Mouse (Mus musculus) bone marrow, adult 2 months (tissue): ENCODE data around the gene D330020A13Rik. TPM values are rescaled to one million over a fixed set of nuclear protein-coding genes. Genes with fewer than 3 reads are reported as not detected.

Experiments used
- H3K27ac ChIP-seq: fragments of 200-500 bp; 2 replicates; pipeline ENCODE4 v1.5.1; 2012; ENCODE audit warnings: low read depth, mild to moderate bottlenecking, control low read depth, inconsistent platforms, low read length; ENCODE audit not compliant: control insufficient read depth, poor library complexity, insufficient read depth
- H3K4me1 ChIP-seq: fragments of 200-500 bp; 2 replicates; pipeline ENCODE4 v1.6.1; 2011; ENCODE audit warnings: low read length; ENCODE audit not compliant: control insufficient read depth, insufficient read depth
- H3K4me3 ChIP-seq: fragments of 200-500 bp; replicated peaks from 2 replicates; pipeline ENCODE3; 2011; ENCODE audit warnings: mild to moderate bottlenecking, low read depth, low read length, control low read depth; ENCODE audit not compliant: control insufficient read depth
- CTCF ChIP-seq: fragments of 200-500 bp; IDR thresholded peaks from 2 replicates; pipeline ENCODE4 v1.5.1; 2011; ENCODE audit warnings: low read length, control low read depth; ENCODE audit not compliant: control insufficient read depth, insufficient read depth
- POLR2A ChIP-seq: fragments of 200-500 bp; IDR thresholded peaks from 2 replicates; pipeline ENCODE4 v1.6.1; 2011; ENCODE audit warnings: low read depth, mild to moderate bottlenecking, control low read depth, low read length, borderline replicate concordance; ENCODE audit not compliant: control insufficient read depth
- WGBS: fragments of 180-500 bp; shearing (Covaris S2); methylation state at CpG from one replicate; pipeline ENCODE4 v1.1.7; 2018; 5-methylcytosine and 5-hydroxymethylcytosine counted together
- polyA plus RNA-seq: library from polyadenylated mRNA; stranded (reverse); fragments of >200 nt; gene quantifications from 2 replicates; pipeline ENCODE4 v1.2.4, GENCODE M21; 2011; ENCODE audit warnings: low replicate concordance; ENCODE audit not compliant: missing spikeins, insufficient read depth, insufficient read length

D330020A13Rik gene
- polyA plus RNA-seq, 1 experiment = not detected

GRCm38 (mm10) chr6:120332351-120332750 lies 38.2 kb downstream of the D330020A13Rik start:
- no peak overlapping the region for H3K4me3 ChIP-seq
- TF ChIP-seq POLR2A (no peak), CTCF (no peak)
- no peaks in the 10 kb centered on the region for H3K4me1 ChIP-seq
- 63% methylated on average over 2 of the region's 2 CpGs for WGBS
- no peak overlapping the region for H3K27ac ChIP-seq

GRCm38 (mm10) chr6:120343992-120344391 lies 49.8 kb downstream of the D330020A13Rik start:
- Histone ChIP-seq H3K4me1 (no peaks in the 10 kb centered on the region), H3K27ac (no peak overlapping the region), H3K4me3 (no peak overlapping the region)
- no peak for TF ChIP-seq POLR2A
- 72% methylated on average over 1 of the region's 1 CpGs for WGBS

Other genes starting within 250 kb of the D330020A13Rik start
- not detected in 2 replicates for gene Ninj2, start 201.0 kb upstream of the D330020A13Rik start, polyA plus RNA-seq
- 1.0 TPM in 1 of 2 replicates, not detected in the other for gene B4galnt3, start 195 bp downstream of the D330020A13Rik start, polyA plus RNA-seq
- 51.3 and 59.8 TPM in 2 replicates for gene Kdm5a, start 69.8 kb downstream of the D330020A13Rik start, polyA plus RNA-seq
- 9.7 and 15.7 TPM in 2 replicates for gene Ccdc77, start 70.0 kb downstream of the D330020A13Rik start, polyA plus RNA-seq
- gene Il17ra, start 168.9 kb downstream of the D330020A13Rik start, polyA plus RNA-seq = 31.9 and 57.8 TPM in 2 replicates
- gene Tmem121b, start 199.4 kb downstream of the D330020A13Rik start, polyA plus RNA-seq = not detected in 2 replicates
- gene Hdhd5, start 237.0 kb downstream of the D330020A13Rik start, polyA plus RNA-seq = 17.1 and 25.3 TPM in 2 replicates